Mouse (Mus musculus): ENCODE measurements around the gene Rubcn.
"Not testable (repeated sequence)": the region's sequence is repeated elsewhere in the genome, so short reads cannot be mapped to it uniquely, and the experiment has no call there.

Rubcn gene

DNA sequence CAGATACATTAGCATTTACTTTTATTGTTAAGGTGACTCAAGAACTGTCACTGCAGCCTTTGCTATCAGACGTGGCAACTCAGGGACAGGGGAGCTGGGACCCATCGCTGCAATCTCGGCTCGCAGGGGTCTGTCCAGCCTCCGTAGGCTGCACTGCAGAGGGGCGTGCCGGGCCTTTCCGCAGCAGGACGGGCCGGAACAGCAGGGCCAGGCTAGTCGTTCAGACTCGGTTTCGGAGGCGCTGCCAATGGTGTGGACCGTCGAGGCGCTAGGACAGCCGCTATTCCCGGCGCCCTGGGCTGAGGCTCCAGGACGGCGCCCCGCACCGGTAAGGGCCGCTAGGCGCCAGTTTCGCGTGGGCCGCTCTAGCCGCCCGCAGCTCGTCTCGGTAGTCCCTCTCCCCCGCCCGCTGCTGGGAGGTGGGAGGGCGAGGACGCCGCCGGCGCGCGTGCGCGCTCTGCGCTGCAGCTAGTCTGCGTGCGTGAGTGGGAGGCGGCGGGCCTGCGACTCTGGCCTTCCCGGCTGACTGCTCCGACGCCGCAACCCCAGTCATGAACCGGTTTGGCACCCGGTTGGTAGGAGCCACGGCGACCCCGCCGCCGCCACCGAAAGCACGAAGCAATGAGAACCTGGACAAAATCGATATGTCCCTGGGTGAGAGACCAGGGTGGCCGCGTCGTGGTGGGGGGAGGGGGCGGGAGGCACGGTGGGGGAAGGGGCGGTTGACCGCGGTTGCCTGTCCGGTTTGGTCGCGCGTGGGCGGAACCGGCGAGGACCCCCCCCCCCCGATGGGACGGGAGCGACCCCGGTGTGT, at the start of gene Rubcn, which contains the start of gene Fyttd1:
Gene Rubcn, minus strand, starts transcription at position 424 of the 814 bp plus-strand sequence.
Gene Fyttd1, plus strand, starts transcription at position 158 of the 814 bp plus-strand sequence.
- DNase-seq, result peak; percentile 97 to 98

DNA sequence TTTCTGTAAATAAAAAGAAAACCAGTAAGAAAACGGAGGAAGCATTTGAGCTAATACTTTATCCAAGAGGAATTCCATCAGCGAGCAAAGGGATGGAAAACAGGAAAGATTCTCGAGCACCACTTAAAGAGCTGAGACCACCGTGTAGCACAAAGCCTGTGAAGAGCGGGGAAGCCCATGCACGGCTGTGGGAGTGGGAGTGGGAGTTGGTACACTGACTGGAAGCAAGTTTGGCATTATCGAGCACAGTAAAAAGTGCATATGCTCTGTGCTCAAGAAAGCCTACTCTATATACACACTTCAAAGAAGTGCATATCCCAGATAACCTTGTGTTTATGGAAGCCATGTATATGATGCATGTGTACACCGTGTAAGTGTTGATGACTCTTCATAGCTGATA, 49.5 kb upstream of the Rubcn start:
- DNase-seq, result no peak

DNA sequence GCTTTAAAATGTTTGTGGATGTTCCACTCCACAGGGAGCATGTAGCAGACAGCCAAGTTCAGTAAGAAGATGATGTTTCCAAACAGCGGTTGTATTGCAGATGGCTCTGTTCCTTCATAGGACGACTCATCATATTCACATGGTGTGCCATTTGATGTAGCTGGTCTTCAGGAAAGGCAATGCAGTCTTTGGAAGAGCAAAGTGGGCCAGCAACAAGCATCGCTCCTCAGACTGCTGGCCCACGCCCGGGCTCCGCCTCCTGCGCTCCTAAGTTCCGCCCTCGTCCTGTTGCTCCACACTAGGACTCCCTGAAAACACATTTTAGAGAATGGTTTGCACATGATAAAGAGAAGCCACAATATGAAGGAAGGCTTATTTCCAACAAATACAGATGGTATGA, 49.1 kb upstream of the Rubcn start:
- not testable (repeated sequence) for DNase-seq

DNA sequence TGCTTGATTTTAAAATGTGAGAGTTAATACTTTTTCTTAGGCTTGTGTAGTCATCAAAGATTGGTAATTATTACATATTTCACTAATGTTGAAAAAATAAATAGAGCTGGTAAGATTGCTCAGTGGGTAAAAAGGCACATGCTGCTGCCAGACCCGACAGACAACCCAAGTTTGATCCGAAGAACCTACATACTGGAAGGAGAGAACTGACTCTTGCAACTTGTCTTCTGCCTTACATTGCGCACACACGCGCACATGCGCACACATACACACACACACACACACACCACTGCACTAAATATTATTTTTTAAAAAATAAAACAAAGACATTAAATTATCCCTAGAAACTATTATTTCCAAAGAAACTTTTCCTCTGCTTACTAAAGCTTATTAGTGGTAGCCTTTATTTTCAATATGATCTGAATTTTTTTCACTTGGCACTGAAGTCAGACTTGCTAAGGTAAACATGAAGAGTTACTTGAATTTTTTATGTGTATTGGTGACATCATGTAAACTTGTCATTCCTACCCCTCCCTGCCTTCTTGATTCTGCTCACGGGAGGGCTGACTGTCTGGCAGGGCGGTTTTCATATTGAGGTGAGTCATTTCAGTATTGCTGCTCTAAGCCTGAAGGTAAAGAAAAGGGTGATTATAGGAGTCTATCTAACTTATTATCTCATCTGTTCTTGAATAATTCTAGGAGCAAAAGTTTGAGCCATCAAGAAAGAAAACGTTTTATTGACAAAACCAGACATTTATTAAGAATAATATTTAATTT, 37.9 kb upstream of the Rubcn start:
- no peak for DNase-seq

DNA sequence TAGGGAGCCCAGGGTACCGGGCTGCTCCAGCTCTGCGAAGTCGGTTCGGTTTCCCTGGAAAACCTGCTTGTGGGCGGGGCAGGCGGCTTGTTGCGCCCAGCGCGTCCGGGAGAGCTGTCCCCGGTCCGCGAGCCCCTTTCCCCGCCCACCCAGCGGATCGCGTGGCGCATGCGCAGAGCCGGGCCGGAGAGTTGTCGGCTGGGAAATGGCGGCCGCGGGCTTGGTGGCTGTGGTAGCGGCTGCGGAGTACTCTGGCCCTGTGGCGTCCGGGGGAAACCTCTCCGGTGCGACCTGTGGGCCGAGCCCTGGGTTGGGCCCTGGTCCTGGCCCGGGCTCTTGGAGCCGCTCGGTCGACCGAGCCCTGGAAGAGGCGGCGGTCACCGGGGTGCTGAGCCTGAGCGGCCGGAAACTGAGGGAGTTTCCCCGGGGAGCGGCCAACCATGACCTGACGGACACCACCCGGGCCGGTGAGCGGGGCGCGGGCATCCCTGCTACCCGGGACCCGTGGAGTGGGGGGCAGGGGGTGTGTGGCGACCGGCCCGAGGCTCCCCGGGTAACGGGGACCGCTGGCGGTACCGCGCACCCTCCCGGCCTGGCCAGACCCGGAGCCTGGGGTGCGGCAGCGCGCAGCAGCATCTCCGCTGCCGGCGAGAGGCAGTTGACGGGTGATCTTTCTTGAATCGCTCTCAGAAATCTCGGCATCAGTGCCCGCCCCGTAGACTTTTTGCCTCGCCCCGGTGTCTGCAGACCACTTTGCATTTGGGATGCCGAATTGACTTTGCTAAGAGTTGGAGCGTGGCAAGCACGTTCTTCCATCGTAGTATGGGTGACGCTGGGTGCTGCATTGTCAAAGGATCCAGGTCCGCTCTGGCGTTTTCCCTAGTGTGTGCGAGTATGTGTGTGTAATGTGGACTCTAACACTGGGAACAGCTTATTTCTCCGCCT, 36.6 kb upstream of the Rubcn start, which contains the start of gene Lrch3:
Gene Lrch3, plus strand, starts transcription at position 164 of the 945 bp plus-strand sequence.
- peak; percentile 98 to 99 for DNase-seq

DNA sequence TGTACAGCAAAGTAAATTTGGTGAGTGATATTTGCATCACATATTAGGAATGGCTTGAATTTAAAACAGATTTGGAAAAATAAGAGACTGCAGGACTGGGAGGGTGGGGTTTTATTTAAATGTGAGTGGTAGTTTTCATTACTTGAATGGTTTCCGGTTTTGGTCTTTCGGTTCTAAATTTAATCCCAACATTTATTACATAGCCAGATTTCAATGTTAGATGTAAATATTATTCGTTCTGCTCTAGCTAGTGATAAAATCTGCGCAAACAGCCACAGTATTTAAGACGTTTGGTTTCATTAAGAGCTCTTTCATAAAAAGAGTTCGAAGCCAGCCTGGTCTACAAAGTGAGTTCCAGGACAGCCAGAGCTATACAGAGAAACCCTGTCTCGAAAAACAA, 35.6 kb upstream of the Rubcn start:
- DNase-seq, result no peak

DNA sequence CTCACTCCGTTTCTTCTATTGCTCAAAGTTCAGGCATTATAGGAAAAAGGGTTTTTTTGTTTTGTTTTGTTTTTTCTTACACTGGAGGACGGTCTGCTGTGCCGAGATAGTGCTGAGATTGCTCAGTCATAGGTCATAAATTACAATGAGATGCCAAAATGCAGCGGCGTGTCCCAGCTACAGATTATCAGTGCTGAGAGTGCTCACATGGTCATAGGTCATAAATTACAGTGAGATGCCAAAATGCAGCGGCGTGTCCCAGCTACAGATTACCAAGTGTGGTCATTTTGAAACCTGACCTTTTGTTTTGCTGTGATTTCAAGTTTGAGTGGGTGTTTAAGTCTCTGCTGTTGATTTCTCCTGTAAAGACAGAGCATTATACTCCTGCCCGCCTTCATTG, 29.2 kb upstream of the Rubcn start:
- DNase-seq, result no peak

DNA sequence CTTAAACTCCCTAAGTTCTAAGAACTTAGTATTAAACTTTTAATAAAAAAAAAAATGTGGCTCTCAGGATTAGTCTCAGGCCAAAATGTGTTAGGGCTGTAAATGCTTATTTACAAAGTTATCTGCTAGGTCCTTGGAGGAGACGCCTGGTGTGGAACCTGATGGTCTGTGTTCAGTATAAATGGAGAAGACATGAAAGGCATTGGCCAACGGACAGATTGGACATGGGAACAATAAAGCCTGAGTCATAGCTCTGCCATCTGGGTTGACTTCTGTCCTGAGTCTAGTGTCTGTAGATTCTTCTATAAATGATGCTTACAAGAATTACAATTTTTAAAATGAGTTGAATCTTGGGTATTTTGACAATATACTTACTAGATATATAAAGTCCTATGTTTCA, 28.6 kb upstream of the Rubcn start:
- no peak for DNase-seq

DNA sequence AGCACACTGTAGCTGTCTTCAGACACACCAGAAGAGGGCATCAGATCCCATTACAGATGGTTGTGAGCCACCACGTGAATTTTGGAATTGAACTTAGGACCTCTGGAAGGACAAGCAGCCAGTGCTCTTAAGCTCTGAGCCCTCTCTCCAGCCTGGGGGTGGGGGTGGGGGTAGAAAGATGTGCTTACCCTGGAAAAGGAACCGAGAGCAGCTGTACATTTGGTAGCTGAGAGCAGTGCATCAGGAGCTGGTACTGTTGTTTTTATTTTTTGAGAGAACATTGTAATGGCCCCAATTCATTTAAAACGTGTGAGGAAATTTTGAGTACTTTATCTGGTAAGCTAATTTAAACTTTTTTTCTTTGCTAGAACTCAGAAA, 24.5 kb upstream of the Rubcn start:
- DNase-seq, result no peak

DNA sequence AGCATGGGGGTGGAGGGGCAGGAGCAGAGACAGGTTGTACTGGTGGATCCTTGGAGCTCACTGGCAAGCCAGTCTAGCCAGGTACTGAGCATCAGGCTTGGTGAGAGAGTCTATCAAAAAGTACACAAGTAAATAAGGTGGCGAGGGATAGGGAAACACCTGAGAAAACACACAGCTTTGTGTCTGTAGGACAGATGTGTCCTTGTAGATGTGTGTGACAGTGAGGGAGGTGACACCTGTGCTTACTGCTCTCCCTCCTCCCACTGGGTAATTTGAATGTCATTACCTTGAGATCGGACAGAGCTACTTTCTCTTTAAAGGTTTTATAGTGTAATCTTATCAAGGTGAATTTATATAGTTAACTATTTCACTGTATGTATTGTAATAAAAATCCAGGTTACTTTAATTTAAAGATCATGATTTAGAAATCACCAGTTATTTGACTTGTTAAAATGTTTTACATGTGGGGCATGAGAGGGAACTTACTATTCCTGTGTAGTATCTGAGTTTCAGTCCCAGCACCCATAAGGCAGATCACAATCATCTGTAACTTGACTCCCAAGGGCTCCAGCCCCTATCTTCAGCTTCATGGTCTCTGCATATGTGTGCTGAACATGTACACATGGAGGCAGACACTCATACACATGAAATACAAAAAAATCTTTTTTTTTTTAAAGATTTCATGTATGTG, 23.9 kb upstream of the Rubcn start:
- no peak for DNase-seq

DNA sequence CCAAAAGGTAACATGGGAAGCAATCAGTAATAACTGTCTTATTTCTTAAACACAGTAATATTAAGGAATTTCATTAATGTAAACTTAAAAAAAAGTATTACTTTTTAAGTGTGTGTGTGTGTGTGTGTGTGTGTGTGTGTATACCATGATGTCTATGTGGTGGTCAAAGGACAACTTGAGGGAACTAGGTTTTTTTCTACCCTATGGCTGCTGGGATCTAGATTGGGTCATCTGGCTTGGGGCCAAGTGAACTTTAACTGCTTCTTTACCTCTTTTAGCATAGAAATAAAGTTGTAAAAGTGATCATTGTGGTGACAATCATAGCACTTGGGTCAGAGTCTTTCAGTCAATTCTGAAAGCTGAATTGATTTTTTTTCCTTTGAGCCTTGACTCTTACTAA, 18.6 kb upstream of the Rubcn start:
- no peak for DNase-seq

DNA sequence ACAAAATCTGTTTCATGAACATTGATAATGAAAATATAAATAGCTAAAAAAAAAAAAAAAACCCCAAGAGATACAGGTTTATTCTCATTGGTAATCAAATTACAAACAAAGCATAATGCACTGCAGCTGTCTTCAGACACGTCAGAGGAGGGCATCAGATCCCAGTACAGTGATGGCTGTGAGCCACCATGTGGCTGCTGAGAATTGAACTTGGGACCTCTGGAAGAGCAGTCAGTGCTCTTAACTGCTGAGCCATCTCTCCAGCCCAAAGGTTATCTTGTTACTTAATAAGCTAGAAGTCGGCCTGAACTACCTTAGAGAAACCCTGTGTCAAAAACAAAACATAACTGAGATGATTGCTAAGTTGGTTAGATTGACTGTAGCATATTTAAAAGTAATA, 12.3 kb upstream of the Rubcn start:
- no peak for DNase-seq

DNA sequence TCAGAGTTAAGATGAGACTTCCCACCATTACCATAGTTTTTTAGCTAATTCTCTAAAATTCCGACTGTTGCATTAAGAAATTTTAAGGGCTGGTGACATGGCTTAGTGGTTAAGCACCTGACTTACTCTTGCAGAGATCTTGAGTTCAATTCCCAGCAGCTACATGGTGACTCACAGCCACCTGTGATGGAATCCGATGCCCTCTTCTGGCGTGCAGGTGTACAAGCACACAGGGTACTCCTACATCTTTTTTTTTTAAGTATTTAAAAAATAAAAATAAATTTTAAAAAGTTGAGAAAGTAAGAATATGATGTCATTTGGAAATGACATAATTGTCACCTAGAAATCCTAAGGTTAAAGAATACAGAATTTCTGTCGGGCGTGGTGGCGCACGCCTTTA, 10.4 kb upstream of the Rubcn start:
- no peak for DNase-seq

DNA sequence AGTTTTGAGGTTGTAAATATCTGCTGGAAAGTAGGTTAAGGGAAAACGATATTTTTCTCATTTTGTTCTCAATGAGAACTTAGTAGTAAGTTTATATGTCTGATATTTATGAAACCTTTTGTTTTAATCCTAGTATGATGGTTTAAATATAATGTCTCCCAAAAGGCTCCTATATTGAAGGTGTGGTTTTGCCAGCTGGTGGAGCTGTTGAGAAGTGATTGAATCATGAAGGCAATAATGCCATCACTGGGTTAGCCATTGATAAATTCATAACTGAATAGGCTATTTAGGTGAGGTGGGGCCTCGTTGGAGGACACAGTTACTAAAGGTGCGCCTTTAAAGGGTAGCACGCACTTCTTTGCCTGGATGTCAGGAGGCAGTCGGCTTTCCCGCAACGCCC, 4.0 kb upstream of the Rubcn start:
- DNase-seq, result no peak

DNA sequence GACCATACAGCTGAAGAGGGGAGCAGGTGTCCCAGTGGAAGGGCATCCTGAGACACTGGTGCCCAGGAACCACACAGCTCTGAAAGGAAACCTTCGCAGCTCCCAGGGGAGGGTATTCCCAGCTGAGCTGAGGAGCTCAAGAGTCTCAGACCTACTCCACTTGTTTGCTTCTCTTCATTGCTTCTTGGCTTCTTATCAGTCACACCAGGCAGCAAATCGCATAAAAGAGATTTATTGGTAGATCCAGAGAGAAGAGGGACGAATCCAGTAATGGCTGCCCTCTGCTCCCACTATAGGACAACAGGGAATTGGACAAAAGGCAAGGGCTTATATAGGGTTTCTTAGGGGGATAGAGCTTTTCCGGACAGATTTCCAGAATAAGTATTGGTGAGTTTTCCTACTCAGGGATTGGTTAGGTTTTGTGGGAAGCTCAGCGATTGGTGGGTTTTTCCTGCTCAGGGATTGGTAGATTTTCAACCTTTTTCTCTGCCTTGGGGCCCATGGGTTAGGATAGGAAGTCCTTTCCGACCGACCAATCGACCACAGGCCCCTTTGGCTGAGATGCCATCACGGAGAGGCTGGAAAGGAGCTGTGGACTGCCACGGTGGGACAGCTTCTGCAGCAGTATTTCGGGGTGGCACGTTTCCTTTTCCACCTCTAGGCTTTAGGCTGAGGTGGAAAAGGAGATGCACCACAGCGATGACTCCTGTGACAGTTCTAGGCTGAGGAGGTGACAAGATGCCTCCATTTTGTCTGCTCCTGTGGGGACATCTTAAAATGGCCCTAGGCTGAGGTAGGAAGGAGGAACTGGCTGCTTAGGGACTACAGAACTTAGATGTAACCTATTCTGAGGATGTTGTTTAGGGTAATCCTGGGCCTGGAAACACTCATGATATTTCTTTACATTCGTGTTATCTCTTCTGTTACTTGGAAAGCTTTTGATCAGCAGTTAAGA, 1.7 kb upstream of the Rubcn start:
- DNase-seq, result no peak

DNA sequence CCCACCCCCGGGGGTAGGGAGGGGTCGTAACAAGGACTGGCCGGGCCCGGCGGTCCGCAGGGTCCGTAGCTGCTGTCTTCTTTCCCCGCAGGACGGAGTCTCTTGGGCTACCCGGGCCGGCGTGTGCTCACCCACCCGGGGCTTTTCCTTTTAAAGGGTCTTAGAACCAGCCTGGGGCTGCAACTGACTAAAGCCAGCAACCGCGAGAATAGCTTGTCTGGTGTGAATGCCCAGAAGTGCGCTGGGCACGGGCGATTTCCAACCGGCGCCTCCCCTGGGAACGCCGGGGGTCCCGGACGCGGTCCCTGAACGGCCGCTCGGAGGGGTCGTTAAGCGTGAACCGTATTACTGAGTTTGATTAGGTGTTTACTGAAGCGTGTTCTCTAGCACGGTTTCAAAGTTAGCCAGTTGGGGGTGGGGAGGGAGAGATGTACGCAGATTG, 612 bp upstream of the Rubcn start:
- no peak for DNase-seq

DNA sequence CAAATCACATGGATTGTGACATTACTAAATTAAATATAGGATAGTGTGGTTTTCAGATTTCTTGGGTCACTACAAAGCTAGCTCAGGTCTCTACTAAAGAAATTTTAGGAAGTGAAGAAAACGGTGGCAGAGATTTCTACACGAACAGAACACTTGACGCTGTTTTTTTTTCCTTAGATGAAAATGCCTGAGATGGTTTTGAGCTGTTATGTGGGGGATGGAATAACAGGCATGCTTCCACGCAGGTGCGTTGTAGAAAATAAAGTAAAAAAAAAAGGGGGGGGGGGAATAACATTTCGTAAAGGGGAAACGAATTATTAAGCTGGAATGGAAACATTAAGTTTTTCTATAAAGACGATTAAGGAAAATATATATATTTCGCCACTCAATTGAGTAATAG, 735 bp downstream of the Rubcn start:
- DNase-seq, result no peak

DNA sequence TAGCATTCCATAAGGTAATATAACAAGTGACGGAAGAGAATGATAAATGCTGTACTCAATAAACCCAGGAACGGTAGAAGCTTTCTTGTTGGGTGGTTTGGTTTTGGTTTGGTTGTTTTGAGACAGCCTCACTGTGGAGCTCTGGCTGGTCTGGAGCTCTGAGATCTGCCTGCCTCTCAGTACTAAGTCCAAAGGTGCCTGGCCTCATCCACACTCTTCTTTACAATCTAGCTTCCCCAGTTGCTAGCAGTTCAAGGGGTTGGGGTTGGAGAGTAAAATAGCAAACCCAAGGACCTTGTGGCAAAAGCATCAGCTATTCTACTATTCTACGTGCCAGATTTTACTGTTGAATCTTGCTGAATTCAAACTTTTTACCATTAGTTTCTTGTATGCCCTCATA, 1.7 kb downstream of the Rubcn start:
- no peak for DNase-seq

DNA sequence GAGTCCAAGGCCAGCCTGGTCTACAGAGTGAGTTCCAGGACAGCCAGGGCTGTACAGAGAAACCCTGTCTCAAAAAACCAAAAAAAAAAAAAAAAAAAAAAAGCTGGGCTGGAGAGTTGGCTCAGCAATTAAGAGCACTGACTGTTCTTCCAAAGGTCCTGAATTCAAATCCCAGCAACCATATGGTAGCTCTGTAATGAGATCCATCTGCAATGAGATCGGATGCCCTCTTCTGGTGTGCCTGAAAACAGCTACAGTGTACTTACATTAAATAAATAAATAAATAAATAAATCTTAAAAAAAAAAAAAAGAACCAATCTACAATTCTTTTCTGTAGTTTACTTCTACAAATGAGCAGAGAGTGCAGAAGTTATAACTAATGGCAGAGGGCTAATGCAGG, 2.3 kb downstream of the Rubcn start:
- DNase-seq, result not testable (repeated sequence)

DNA sequence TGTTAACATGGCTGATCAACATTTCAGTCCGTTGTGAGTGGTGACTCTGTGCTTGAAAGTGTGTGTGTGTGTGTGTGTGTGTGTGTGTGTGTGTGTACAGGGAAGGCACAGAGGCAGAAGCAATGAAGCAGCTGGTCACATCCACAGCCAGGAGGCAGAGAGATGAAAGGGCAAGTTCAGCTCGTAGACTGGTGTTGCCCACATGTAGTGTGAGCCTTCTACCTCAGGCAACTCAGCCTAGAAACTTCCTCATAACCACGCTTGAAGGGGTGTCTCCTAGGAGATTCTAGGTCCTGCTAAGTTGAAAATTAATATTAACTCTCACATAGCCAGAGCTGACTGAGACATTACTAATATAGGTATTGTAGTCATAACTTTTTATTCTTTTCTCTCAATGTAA, 4.2 kb downstream of the Rubcn start:
- DNase-seq, result no peak

DNA sequence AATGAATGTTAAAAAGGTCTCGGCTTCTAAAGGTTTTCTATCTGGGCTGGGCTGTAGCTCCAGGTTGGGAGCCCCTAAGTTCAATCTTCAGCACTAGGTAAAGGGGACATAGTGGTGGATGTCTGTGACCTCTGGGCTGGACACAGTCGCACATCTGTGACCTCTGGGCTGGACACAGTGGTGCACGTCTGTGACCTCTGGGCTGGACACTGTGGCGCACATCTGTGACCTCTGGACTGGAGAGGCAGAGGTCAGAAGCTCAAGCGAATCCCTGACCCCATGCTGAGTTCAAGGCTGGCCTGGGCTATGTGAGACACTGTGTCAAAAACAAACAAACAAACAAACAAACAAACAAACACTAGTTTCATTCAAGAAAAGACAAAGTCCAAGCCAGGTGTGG, 7.3 kb downstream of the Rubcn start:
- peak in 1 of 2 experiments; percentile 13 for DNase-seq
